Mouse (Mus musculus) kidney, adult 8-10 months (tissue): ENCODE measurements at regions not wholly inside any gene's neighbourhood (a gene's known extent, or its start where the extent isn't known, plus 50 kb on each side); places are given as distances from the start of the nearest gene placed in this dataset.
"Not testable (repeated sequence)": the region's sequence is repeated elsewhere in the genome, so short reads cannot be mapped to it uniquely, and the experiment has no call there.

Experiments
- DNase-seq, 2 experiments: peaks; one replicate each; pipeline ENCODE4 v3.0.0; 2022

- not testable (repeated sequence) for DNase-seq
Observed at GRCm38 (mm10) chr12:44674541-44674940, 345.9 kb downstream of the Nrcam start.

DNA sequence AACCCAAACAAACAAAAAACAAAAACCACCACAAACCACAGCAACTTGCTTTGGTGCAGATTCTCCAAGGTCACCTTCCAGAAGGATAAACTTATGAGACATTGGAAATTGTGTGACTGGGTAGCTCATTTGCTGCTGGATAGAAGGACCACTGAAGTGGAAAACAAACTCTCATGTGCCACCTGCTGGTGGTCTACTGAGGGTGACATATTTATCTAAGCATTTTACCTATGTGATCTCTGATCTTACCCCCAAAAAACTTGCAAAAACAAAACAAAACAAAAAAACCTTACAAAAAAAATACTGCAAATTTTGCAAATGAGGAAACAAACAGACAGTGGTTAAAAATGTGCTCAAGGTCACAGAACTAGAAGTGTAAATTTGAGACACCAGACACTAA, 346.3 kb downstream of the Nrcam start:
- DNase-seq = peak; percentile 6 to 28
